Mouse (Mus musculus): ENCODE data around the gene Ltc4s. TPM values are rescaled to one million over a fixed set of nuclear protein-coding genes. Genes with fewer than 3 reads are reported as not detected.

The Ltc4s gene
- polyA plus RNA-seq, 1 experiment: 11.0 TPM

- peaks cover 2% of the 10 kb centered on the region for H3K4me1 ChIP-seq (ENCODE audit: control insufficient read depth, insufficient read depth, low read length)
- no peak overlapping the region for H3K4me3 ChIP-seq (ENCODE audit: control insufficient read depth, low read depth, low read length)
- H3K36me3 ChIP-seq (ENCODE audit: control insufficient read depth, insufficient read depth, low read length): no peaks in the 10 kb centered on the region
- TF ChIP-seq POLR2A (IDR thresholded peaks at IDR 0.05; ENCODE audit: control insufficient read depth, low read depth, low read length) (no peak), CTCF (IDR thresholded peaks at IDR 0.05; ENCODE audit: control insufficient read depth, insufficient read depth, insufficient replicate concordance, low read depth, low read length) (no peak)
- H3K27me3 ChIP-seq (ENCODE audit: control insufficient read depth, insufficient read depth, low read length): no peaks in the 10 kb centered on the region
- peak overlapping the region; percentile 20; the same call in 1 of the 2 replicates for H3K27ac ChIP-seq (ENCODE audit: control insufficient read depth, insufficient read depth, low read depth, low read length)
Measured at GRCm38 (mm10) chr11:50212848-50213758, 25.3 kb downstream of the Ltc4s start.

- Histone ChIP-seq H3K27ac (ENCODE audit: control insufficient read depth, insufficient read depth, low read depth, low read length) (peak overlapping the region; percentile 20; the same call in 1 of the 2 replicates), H3K36me3 (ENCODE audit: control insufficient read depth, insufficient read depth, low read length) (no peaks in the 10 kb centered on the region), H3K4me1 (ENCODE audit: control insufficient read depth, insufficient read depth, low read length) (peaks cover 2% of the 10 kb centered on the region)
Measured at GRCm38 (mm10) chr11:50212060-50212739, 26.2 kb downstream of the Ltc4s start.

GRCm38 (mm10) chr11:50211322-50212059 is 26.9 kb downstream of the Ltc4s start:
- no peaks in the 10 kb centered on the region for H3K27me3 ChIP-seq (ENCODE audit: control insufficient read depth, insufficient read depth, low read length)
- TF ChIP-seq POLR2A (IDR thresholded peaks at IDR 0.05; ENCODE audit: control insufficient read depth, low read depth, low read length): no peak
- TF ChIP-seq CTCF (IDR thresholded peaks at IDR 0.05; ENCODE audit: control insufficient read depth, insufficient read depth, insufficient replicate concordance, low read depth, low read length): no peak
- H3K4me1 ChIP-seq (ENCODE audit: control insufficient read depth, insufficient read depth, low read length): peaks cover 2% of the 10 kb centered on the region
- H3K36me3 ChIP-seq (ENCODE audit: control insufficient read depth, insufficient read depth, low read length): no peaks in the 10 kb centered on the region; the same call in 1 of the 2 replicates
- peak overlapping the region; percentile 95 for H3K4me3 ChIP-seq (ENCODE audit: control insufficient read depth, low read depth, low read length)
- no peak overlapping the region for H3K27ac ChIP-seq (ENCODE audit: control insufficient read depth, insufficient read depth, low read depth, low read length)

More at GRCm38 (mm10) chr11:50212060-50212739, 26.2 kb downstream of the Ltc4s start:
- TF ChIP-seq CTCF (IDR thresholded peaks at IDR 0.05; ENCODE audit: control insufficient read depth, insufficient read depth, insufficient replicate concordance, low read depth, low read length) (no peak), POLR2A (IDR thresholded peaks at IDR 0.05; ENCODE audit: control insufficient read depth, low read depth, low read length) (no peak)
- no peak overlapping the region for H3K4me3 ChIP-seq (ENCODE audit: control insufficient read depth, low read depth, low read length)
- no peaks in the 10 kb centered on the region for H3K27me3 ChIP-seq (ENCODE audit: control insufficient read depth, insufficient read depth, low read length)

- TF ChIP-seq CTCF (IDR thresholded peaks at IDR 0.05; ENCODE audit: control insufficient read depth, insufficient read depth, insufficient replicate concordance, low read depth, low read length) (no peak), POLR2A (IDR thresholded peaks at IDR 0.05; ENCODE audit: control insufficient read depth, low read depth, low read length) (peak; percentile 96)
- peak within 1 kb of the TSS; percentile 96 for H3K27ac ChIP-seq (ENCODE audit: control insufficient read depth, insufficient read depth, low read depth, low read length)
- peaks cover 2% of the 10 kb centered on the region for H3K4me1 ChIP-seq (ENCODE audit: control insufficient read depth, insufficient read depth, low read length)
Measured at GRCm38 (mm10) chr11:50210505-50211151, 27.8 kb downstream of the Ltc4s start, which contains the start of the genes Sqstm1 and Mgat4b. Gene Sqstm1 (minus strand): TSS chr11:50210827. Gene Mgat4b (plus strand): TSS chr11:50210890.

GRCm38 (mm10) chr11:50210101-50210504 is 28.3 kb downstream of the Ltc4s start:
- Histone ChIP-seq H3K27ac (ENCODE audit: control insufficient read depth, insufficient read depth, low read depth, low read length) (peak overlapping the region; percentile 96), H3K36me3 (ENCODE audit: control insufficient read depth, insufficient read depth, low read length) (peaks cover 4% of the 10 kb centered on the region), H3K27me3 (ENCODE audit: control insufficient read depth, insufficient read depth, low read length) (no peaks in the 10 kb centered on the region), H3K4me1 (ENCODE audit: control insufficient read depth, insufficient read depth, low read length) (peaks cover 2% of the 10 kb centered on the region; the same call in 1 of the 2 replicates), H3K4me3 (ENCODE audit: control insufficient read depth, low read depth, low read length) (peak overlapping the region; percentile 95)
- TF ChIP-seq CTCF (IDR thresholded peaks at IDR 0.05; ENCODE audit: control insufficient read depth, insufficient read depth, insufficient replicate concordance, low read depth, low read length) (no peak), POLR2A (IDR thresholded peaks at IDR 0.05; ENCODE audit: control insufficient read depth, low read depth, low read length) (no peak)

More at GRCm38 (mm10) chr11:50210505-50211151, 27.8 kb downstream of the Ltc4s start, which contains the start of the genes Sqstm1 and Mgat4b:
- Histone ChIP-seq H3K36me3 (ENCODE audit: control insufficient read depth, insufficient read depth, low read length) (peaks cover 4% of the 10 kb centered on the region), H3K4me3 (ENCODE audit: control insufficient read depth, low read depth, low read length) (peak within 1 kb of the TSS; percentile 95), H3K27me3 (ENCODE audit: control insufficient read depth, insufficient read depth, low read length) (no peaks in the 10 kb centered on the region)

- H3K27me3 ChIP-seq (ENCODE audit: control insufficient read depth, insufficient read depth, low read length): no peaks in the 10 kb centered on the region
- no peak overlapping the region for H3K27ac ChIP-seq (ENCODE audit: control insufficient read depth, insufficient read depth, low read depth, low read length)
- H3K4me3 ChIP-seq (ENCODE audit: control insufficient read depth, low read depth, low read length): no peak overlapping the region
- TF ChIP-seq CTCF (IDR thresholded peaks at IDR 0.05; ENCODE audit: control insufficient read depth, insufficient read depth, insufficient replicate concordance, low read depth, low read length) (no peak), POLR2A (IDR thresholded peaks at IDR 0.05; ENCODE audit: control insufficient read depth, low read depth, low read length) (no peak)
- peaks cover 2% of the 10 kb centered on the region; the same call in 1 of the 2 replicates for H3K4me1 ChIP-seq (ENCODE audit: control insufficient read depth, insufficient read depth, low read length)
- H3K36me3 ChIP-seq (ENCODE audit: control insufficient read depth, insufficient read depth, low read length): peaks cover 4% of the 10 kb centered on the region
Measured at GRCm38 (mm10) chr11:50208039-50208438, 30.4 kb downstream of the Ltc4s start.

Measured in testis, adult 2 months (tissue).